Mouse (Mus musculus) adrenal gland, adult 8-10 months (tissue): ENCODE results near the gene Bub3. TPM values are rescaled to one million over a fixed set of nuclear protein-coding genes. Genes with fewer than 3 reads are reported as not detected.

Experiments
- DNase-seq: peaks from one replicate; pipeline ENCODE4 v3.0.0; 2022
- total RNA-seq, 4 experiments: library from RNA; stranded (reverse); gene quantifications; 2 replicates each; pipeline ENCODE4 v1.2.4; 2022

The Bub3 gene
- 10 to 100 TPM; 68.7 to 79.5 (median 71.3) TPM for total RNA-seq

DNA sequence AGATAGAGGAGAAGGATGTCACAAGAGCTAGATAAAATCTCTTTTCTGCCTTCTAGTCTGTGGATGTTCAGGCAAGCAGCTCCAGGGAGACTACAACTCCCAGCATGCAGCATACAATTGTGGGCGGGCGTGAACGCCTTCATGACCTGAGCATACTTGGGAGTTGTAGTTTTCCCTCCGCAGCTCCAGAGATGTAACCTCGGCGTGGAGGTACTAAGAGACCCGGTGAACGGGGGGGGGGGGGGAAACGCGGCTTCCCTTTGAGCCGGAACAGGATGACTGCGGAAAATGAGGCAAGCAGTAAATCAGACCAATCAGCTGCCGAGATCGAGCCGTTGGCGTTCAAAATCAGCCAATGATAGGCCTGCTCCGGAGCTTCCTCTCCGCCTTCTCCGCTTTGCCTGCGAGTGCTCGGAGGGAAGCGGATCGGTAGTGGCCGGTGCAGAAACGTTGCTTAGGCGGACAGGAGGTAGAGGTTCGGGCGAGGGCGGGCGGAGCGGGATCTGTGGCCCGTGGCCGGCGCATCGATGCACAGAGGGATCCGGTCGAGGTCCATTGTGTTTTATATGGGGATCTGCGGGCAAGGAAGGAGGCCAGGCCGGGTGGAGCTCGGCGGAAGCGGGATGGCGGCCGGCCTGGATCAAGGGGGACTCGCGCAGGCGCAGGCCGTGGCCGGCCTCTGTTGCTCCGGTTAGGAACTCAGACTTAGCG is at the start of gene Bub3:
TSS of gene Bub3 (plus strand) at position 237 of the 711 bp plus-strand sequence.
- peak; percentile 90 for DNase-seq

DNA sequence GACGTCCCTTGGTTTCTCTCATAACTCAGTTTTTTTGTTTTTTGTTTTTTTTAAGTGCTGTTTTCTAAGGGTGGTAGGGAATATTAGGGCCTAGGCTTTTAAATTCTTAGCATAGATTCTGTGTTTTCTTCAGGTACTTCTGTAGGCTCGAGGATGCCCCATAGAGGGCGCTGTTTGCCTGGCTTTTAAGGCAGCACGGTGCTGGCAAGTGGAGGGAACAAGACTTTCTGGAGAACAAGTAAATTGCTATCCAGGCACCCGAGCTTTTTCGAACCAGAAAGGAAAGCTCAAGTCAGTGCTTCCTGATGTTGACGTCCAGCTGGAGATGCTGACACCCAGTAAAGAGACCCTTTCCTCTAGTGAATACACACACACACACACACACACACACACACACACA is 20.0 kb upstream of the Bub3 start:
- DNase-seq = peak; percentile 74

DNA sequence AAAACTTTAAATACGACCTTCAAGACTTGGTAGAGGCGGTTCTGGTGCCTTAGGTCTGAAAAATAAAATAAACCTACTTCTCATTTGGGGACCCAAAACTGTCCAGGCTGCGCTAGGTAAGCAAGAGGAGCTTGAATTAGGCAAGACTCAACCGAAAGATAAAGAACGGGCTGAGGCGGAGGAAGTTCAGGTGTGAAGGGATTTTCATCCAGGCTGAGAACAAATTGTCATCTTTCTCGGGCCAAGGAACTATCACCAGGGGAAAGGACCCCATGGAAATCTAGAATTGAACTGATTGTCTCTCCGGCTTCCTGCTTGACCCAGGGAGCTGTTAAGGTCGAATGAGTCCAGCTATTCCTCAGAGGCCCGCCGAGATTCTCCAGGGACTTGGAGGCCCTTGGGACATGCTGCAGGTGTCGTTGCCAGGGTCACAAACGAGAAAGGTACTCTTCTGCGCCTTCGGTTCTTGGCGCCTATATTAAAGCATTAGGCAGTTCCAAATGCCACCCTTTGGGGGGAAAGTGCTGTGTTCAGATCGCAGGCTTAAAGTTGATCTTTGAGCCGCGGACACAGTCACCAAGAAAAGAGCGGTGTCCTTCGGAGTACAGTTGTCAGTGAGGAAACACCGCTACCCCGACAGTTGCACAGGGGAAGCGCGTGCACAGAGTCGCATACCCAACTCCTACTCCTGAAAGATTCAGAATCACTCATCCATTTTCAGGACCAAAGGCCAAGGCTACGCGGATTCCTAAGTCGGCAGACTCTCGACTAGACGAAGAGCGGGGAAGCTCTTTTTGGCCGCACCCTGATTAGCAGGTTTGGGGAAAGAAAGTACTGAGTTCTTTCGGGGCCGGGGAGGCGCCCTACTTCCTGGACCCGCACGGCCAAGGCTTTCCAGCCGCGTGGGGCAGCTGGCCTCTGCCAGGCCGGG is 18.6 kb upstream of the Bub3 start:
- DNase-seq = no peak

GRCm38 (mm10) chr7:131542115-131542871 is 17.7 kb upstream of the Bub3 start, which contains the start of gene Hmx3:
Gene Hmx3, plus strand, starts transcription at chr7:131542867.
- no peak for DNase-seq

GRCm38 (mm10) chr7:131542872-131543622 is 17.0 kb upstream of the Bub3 start:
- DNase-seq = no peak

- DNase-seq = no peak
These were observed 16.2 kb upstream of the Bub3 start for GRCm38 (mm10) chr7:131543623-131544481.

GRCm38 (mm10) chr7:131544871-131545270 is 15.2 kb upstream of the Bub3 start:
- no peak for DNase-seq

DNA sequence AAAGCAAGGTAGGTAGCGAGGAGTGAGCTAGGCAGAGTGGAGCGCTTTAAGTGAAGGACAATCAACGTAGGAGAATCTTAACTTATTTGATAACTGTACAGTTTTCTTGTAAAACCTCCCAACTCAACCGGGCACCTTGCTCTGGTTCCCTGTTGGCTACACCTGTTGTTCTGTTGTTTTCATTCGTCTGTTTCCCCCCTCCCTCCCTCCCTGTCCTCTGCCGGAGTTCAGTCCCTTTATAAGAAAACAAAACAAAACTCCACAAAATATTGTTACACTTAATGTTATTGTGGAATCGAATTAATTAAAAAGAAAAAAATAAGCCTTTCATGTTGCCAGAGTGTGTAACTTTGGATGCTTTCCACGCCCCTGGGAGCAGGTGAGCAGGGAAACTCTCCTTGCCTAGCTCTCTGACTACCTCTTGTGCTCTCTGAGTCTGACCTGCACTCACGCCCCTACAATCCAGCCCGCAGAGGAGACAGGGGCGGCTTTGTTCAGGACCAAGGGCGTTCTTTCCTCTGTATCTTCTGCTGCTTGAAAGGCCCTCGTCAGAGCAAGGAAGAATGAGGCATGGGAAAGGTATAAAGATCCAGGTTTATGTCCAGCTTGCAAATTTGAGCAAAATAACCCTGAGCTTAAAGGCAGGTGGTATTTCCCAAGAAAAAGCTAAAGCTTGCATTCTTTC is 14.2 kb upstream of the Bub3 start:
- no peak for DNase-seq

DNA sequence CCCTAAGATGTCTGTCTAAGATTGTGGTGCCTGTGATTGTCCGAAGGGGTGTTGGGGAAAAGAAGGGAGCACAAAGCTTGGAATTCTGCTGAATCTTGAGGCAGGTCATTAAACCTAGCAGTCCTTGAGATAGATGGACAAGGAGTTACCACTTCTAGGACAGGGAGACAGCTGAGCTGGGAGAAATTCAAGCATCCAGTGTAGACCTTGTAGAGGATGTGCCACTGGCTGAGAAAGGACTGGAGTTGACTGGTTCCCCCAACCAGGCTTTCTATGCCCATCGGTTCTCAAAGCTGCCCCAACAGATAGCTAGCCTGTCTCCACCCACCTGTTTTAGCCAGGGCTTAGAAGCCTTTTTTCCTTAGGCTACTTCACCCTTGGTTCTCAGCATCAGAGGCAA is 13.6 kb upstream of the Bub3 start:
- no peak for DNase-seq

DNA sequence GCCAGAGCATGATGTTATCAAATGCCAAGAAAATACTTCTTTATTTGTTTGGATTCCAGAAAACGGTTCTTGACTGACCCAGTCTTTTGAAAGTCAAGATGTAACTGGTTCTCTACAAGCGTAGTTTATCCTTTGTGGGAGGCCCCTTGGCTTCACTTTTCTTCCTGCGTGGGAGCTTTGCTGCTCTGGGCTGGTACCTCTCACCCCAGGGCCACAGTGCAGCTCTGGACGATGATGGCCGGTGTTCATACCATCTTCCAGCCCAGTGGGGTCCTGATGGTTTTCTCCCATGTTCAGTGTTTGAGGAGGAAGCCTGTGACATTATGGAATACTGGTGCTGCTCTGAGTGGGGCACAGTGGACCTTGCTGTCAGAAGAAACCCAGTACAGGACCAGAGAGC is 12.5 kb upstream of the Bub3 start:
- DNase-seq = no peak

DNA sequence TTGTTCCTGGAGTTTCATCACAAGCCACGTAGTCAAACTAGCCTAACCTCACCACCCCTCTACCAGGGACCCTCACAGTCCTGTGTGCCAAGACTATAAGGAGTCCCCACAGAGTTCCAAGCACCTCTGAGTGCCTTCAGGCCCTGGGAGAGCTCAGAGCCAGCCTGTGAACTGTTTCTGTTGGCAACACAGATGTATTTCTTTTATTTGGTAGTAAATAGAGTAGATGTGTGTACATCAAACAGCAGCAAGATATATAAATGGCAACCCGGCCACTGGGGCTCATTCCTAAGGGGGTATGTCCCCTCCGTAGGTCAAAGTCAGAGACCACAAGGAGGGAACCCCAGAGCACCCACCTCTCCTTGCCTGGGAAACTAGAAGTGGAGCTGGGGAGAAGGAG is 11.5 kb upstream of the Bub3 start, which contains the start of gene Hmx2:
TSS of gene Hmx2 (plus strand) at position 301 of the 400 bp plus-strand sequence.
- DNase-seq = no peak

- no peak for DNase-seq
These were observed 8.6 kb upstream of the Bub3 start for GRCm38 (mm10) chr7:131551471-131551870.

DNA sequence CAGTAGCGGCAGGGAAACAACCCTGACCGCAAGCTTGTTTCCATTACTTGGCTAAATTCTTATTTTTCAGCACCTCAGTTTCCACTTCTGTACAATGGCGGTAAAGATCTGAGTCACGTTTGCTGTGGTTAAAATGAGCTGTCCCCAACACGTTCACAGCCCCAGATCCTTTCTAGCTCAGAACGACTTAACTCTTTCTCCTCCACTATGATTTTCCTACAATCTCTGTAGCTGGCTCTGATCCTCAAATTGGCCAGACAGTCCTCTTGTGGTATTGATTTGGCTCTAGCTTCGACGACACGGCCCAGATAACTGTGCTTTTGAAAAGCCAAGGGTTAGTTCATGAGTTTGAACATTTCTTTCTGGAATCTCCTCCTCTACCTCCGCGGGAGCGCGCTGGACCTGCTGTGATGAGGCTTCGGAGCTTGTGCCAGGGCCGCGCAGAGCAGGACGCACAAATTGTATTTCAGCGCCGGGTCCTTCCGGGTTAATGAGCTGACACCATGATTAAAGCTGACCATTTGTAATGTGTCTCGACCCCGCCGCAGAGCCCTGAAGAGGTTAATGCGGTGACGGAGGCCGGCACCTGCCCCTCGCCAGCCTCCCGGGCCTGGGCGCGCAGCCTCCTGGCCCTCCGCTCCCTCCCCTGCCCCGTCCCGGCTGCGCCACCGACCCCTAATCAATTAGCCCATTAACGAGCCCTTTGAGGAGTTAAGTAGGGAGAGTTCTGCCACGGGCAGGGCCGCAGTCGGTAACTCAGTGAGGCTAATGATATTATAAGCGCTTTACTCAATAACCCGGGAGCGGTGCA is 7.9 kb upstream of the Bub3 start:
- no peak for DNase-seq

GRCm38 (mm10) chr7:131552781-131553180 is 7.2 kb upstream of the Bub3 start:
- no peak for DNase-seq

GRCm38 (mm10) chr7:131553771-131554175 is 6.2 kb upstream of the Bub3 start:
- DNase-seq = no peak

GRCm38 (mm10) chr7:131554341-131555180 is 5.5 kb upstream of the Bub3 start:
- no peak for DNase-seq

- no peak for DNase-seq
These were observed 4.5 kb upstream of the Bub3 start for GRCm38 (mm10) chr7:131555301-131556081.

DNA sequence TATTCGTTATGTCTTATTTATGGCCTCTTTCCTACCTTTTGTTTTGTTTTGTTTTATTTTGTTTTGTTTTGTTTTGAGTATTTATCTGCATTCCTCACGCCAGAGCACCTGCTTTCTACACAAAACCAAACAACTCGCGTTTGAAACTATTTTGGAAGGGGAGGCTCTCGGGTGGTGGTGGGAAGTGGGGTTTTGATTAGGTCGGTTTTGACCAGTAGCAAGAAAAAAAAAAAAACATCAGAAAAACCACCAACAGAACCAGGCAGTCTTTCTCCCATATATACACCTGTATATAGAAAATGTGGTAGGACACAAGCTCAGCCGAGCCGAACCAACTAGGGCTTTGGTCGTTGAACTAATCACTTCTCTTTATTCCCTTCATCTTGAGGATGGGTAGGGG is 3.9 kb upstream of the Bub3 start:
- DNase-seq = no peak
